In genomic region chr8:12892882-12893446, GRCm38 (mm10) we compare ENCODE assay signal across 20 mouse cellular contexts.
"Had no signal": no experiment of that assay in that cellular context is flagged by ENCODE, and none has a peak within 500 bp of the region (broad histone marks: within the 10 kb centered on the region; RNA-seq: fewer than 3 reads in every experiment).

No protein-coding gene starts in this region.

- H3K9ac ChIP-seq: limb, embryonic 13.5 days; liver, embryonic 12.5 days; liver, embryonic 15.5 days; lung, embryonic 15.5 days; midbrain, embryonic 13.5 days; neural tube, embryonic 13.5 days had no signal

- H3K27me3 ChIP-seq: limb, embryonic 13.5 days; lung, embryonic 15.5 days; midbrain, embryonic 13.5 days; neural tube, embryonic 13.5 days had no signal

- H3K4me1 ChIP-seq: liver, embryonic 15.5 days had no signal

- DNase-seq: kidney, adult 9 months; kidney, postnatal 14 days; kidney, postnatal 4 days; liver; lung, adult 18-20 months; lung, postnatal 10 days; lung, postnatal 4 days; retina, postnatal 1 day; thymus, adult 18-20 months; thymus, postnatal 36 days had no signal

- H3K4me3 ChIP-seq: limb, embryonic 10.5 days; limb, embryonic 13.5 days; liver, embryonic 12.5 days; liver, embryonic 15.5 days; lung, embryonic 15.5 days; midbrain, embryonic 10.5 days; midbrain, embryonic 13.5 days; myocyte; neural tube, embryonic 13.5 days had no signal

- H3K9me3 ChIP-seq: limb, embryonic 10.5 days; limb, embryonic 13.5 days; liver, embryonic 12.5 days; liver, embryonic 15.5 days; lung, embryonic 15.5 days; midbrain, embryonic 10.5 days; midbrain, embryonic 13.5 days; neural tube, embryonic 13.5 days had no signal

- ATAC-seq: liver, embryonic 12.5 days; midbrain, embryonic 13.5 days; midbrain, embryonic 16.5 days had no signal

- H3K27ac ChIP-seq: limb, embryonic 10.5 days; limb, embryonic 13.5 days; liver, embryonic 12.5 days; liver, embryonic 15.5 days; lung, embryonic 15.5 days; midbrain, embryonic 10.5 days; midbrain, embryonic 13.5 days; neural tube, embryonic 13.5 days had no signal

- H3K36me3 ChIP-seq: limb, embryonic 10.5 days; limb, embryonic 13.5 days; liver, embryonic 12.5 days; liver, embryonic 15.5 days; lung, embryonic 15.5 days had no signal

- H3K4me2 ChIP-seq: limb, embryonic 13.5 days; liver, embryonic 12.5 days; liver, embryonic 15.5 days; lung, embryonic 15.5 days; midbrain, embryonic 13.5 days; neural tube, embryonic 13.5 days had no signal
